ENCODE assay signal across 12 mouse cellular contexts in the genomic region with DNA sequence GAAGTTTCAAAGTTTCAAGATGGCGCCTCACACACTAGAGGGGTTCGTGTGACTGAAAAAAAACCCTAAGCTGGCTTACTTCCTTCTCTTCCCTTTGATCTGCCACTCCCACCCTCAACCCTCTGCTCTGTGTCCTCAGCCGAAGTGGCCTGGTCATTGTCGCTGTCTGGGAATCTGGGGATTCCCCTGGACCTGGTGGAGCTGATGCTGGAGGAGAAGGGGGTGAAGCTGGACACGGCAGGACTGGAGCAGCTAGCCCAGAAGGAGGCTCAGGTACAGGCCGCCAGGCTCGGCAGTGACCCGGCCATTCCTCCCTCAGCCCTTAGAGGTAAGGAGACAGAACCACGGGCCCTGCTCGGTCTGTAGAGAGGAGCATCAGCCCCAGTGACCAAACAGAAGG.
"Had no signal": no experiment of that assay in that cellular context is flagged by ENCODE, and none has a peak within 500 bp of the region (broad histone marks: within the 10 kb centered on the region; RNA-seq: fewer than 3 reads in every experiment).

No protein-coding gene starts in this region.

- H3K4me2 ChIP-seq: kidney, embryonic 15.5 days; limb, embryonic 13.5 days; liver, embryonic 12.5 days; liver, embryonic 15.5 days; lung, embryonic 15.5 days; midbrain, embryonic 13.5 days; neural tube, embryonic 12.5 days; neural tube, embryonic 15.5 days had no signal

- H3K9me3 ChIP-seq: kidney, embryonic 15.5 days; limb, embryonic 10.5 days; limb, embryonic 13.5 days; liver, embryonic 12.5 days; liver, embryonic 15.5 days; lung, embryonic 15.5 days; megakaryocyte, embryonic 14.5 days; midbrain, embryonic 10.5 days; midbrain, embryonic 13.5 days; neural tube, embryonic 12.5 days; neural tube, embryonic 15.5 days had no signal

- ATAC-seq: liver, embryonic 12.5 days had no signal

- H3K27me3 ChIP-seq: kidney, embryonic 15.5 days; liver, embryonic 12.5 days; liver, embryonic 15.5 days; lung, embryonic 15.5 days; megakaryocyte, embryonic 14.5 days; midbrain, embryonic 13.5 days; neural tube, embryonic 12.5 days; neural tube, embryonic 15.5 days had no signal

- H3K4me3 ChIP-seq: kidney, embryonic 15.5 days; limb, embryonic 10.5 days; limb, embryonic 13.5 days; liver, embryonic 12.5 days; liver, embryonic 15.5 days; lung, embryonic 15.5 days; megakaryocyte, embryonic 14.5 days; midbrain, embryonic 10.5 days; midbrain, embryonic 13.5 days; neural tube, embryonic 12.5 days; neural tube, embryonic 15.5 days had no signal

- H3K9ac ChIP-seq: kidney, embryonic 15.5 days; limb, embryonic 13.5 days; liver, embryonic 12.5 days; liver, embryonic 15.5 days; lung, embryonic 15.5 days; midbrain, embryonic 13.5 days; neural tube, embryonic 12.5 days; neural tube, embryonic 15.5 days had no signal

- H3K27ac ChIP-seq: kidney, embryonic 15.5 days; limb, embryonic 10.5 days; limb, embryonic 13.5 days; liver, embryonic 12.5 days; liver, embryonic 15.5 days; lung, embryonic 15.5 days; midbrain, embryonic 13.5 days; neural tube, embryonic 12.5 days; neural tube, embryonic 15.5 days; stomach, postnatal 0 days had no signal

- H3K36me3 ChIP-seq: liver, embryonic 15.5 days had no signal

- H3K4me1 ChIP-seq: kidney, embryonic 15.5 days; limb, embryonic 13.5 days; liver, embryonic 15.5 days; lung, embryonic 15.5 days had no signal
